In genomic region chr13:12369930-12370329, GRCm38 (mm10) we compare ENCODE assay signal across 15 mouse cellular contexts. TPM values are rescaled to one million over a fixed set of nuclear protein-coding genes. Genes with fewer than 3 reads are reported as not detected.
DNase-seq lines count a peak whose midpoint lies in the region; ATAC-seq lines count a peak whose summit lies in the region.
"Had no signal": no experiment of that assay in that cellular context is flagged by ENCODE, and none has a peak within 500 bp of the region (broad histone marks: within the 10 kb centered on the region; RNA-seq: fewer than 3 reads in every experiment).

No protein-coding gene starts in this region.

- H3K4me2 ChIP-seq in neural tube, embryonic 15.5 days = no peak overlapping the region
- peak overlapping the region; percentile 66 for H3K4me2 ChIP-seq in heart, embryonic 16.5 days (ENCODE audit: low read depth, low read length)
- H3K4me2 ChIP-seq: intestine, embryonic 15.5 days; neural tube, embryonic 12.5 days had no signal

- no peak overlapping the region for H3K9ac ChIP-seq in neural tube, embryonic 15.5 days (replicated peaks)
- H3K9ac ChIP-seq in heart, embryonic 16.5 days (ENCODE audit: low read length) = peak overlapping the region; percentile 73
- H3K9ac ChIP-seq: intestine, embryonic 15.5 days; liver, embryonic 14.5 days; neural tube, embryonic 12.5 days had no signal

- peak; percentile 45; the same call in 1 of the 2 replicates for ATAC-seq in neural tube, embryonic 15.5 days (ENCODE audit: low FRiP score)
- peak; percentile 91 for ATAC-seq in heart, embryonic 16.5 days (replicated peaks; ENCODE audit: extremely low read depth, insufficient read depth, low FRiP score)
- ATAC-seq: intestine, embryonic 15.5 days had no signal

- no peaks in the 10 kb centered on the region for H3K36me3 ChIP-seq in neural tube, embryonic 15.5 days
- no peaks in the 10 kb centered on the region for H3K36me3 ChIP-seq in heart, embryonic 16.5 days (ENCODE audit: control insufficient read depth, insufficient read depth)
- H3K36me3 ChIP-seq: intestine, embryonic 15.5 days; neural tube, embryonic 12.5 days had no signal

- H3K4me1 ChIP-seq in neural tube, embryonic 15.5 days = peaks cover 4% of the 10 kb centered on the region; the same call in 1 of the 2 replicates
- peaks cover 14% of the 10 kb centered on the region for H3K4me1 ChIP-seq in heart, embryonic 16.5 days (ENCODE audit: control insufficient read depth, insufficient read depth, low read length)
- H3K4me1 ChIP-seq: intestine, embryonic 15.5 days; neural tube, embryonic 12.5 days had no signal

- H3K27me3 ChIP-seq in neural tube, embryonic 15.5 days (replicated peaks) = no peaks in the 10 kb centered on the region
- H3K27me3 ChIP-seq in heart, embryonic 16.5 days (ENCODE audit: control insufficient read depth, insufficient read depth, low read length) = no peaks in the 10 kb centered on the region
- H3K27me3 ChIP-seq: intestine, embryonic 15.5 days; neural tube, embryonic 12.5 days had no signal

- no peaks in the 10 kb centered on the region for H3K9me3 ChIP-seq in neural tube, embryonic 15.5 days (replicated peaks)
- peaks cover 4% of the 10 kb centered on the region; the same call in 1 of the 2 replicates for H3K9me3 ChIP-seq in heart, embryonic 16.5 days (replicated peaks; ENCODE audit: control insufficient read depth, low read length)
- H3K9me3 ChIP-seq: intestine, embryonic 15.5 days; neural tube, embryonic 12.5 days had no signal

- H3K4me3 ChIP-seq in neural tube, embryonic 15.5 days (replicated peaks) = no peak overlapping the region
- peak overlapping the region; percentile 37 for H3K4me3 ChIP-seq in heart, embryonic 16.5 days (ENCODE audit: low read length)
- H3K4me3 ChIP-seq: intestine, embryonic 15.5 days; neural tube, embryonic 12.5 days had no signal

- WGBS in neural tube, embryonic 15.5 days = 84% methylated on average over 11 of the region's 11 CpGs
- 35% methylated on average over 11 of the region's 11 CpGs for WGBS in heart, embryonic 16.5 days

- no peak overlapping the region for H3K27ac ChIP-seq in neural tube, embryonic 15.5 days (replicated peaks)
- H3K27ac ChIP-seq in heart, embryonic 16.5 days (ENCODE audit: low read length) = peak overlapping the region; percentile 98
- H3K27ac ChIP-seq: intestine, embryonic 15.5 days; liver, embryonic 14.5 days; neural tube, embryonic 12.5 days had no signal

- DNase-seq in neural tube, embryonic 10.5 days (ENCODE audit: extremely low spot score, low spot score) = no peak
- DNase-seq in heart, adult 11 months = peak; percentile 99
- peak; percentile 86 for DNase-seq in skeletal muscle tissue, adult 2 months (ENCODE audit: low read depth, low spot score)
- no peak for DNase-seq in spleen, postnatal 4 days (ENCODE audit: low spot score in 2 of 2)
- no peak for DNase-seq in layer of hippocampus, postnatal 25 days (ENCODE audit: extremely low spot score in 1 of 2, low spot score in 1 of 2)
- DNase-seq in embryo, embryonic 10 days (ENCODE audit: low spot score) = no peak
- DNase-seq: adrenal gland, adult 8-10 months; right cerebral cortex, adult 18-20 months; thymus, adult 18-20 months had no signal

RNA-seq across cellular contexts. Expression of gene Heatr1, which starts 24.9 kb away (rescaled TPM):
- 9.8 and 12.9 TPM in 2 replicates for polyA plus RNA-seq in neural tube, embryonic 15.5 days (2015; fragmentation: Nextera tagmentation; extraction: Ambion mirVana)
- 8.4 and 8.6 TPM in 2 replicates for polyA plus RNA-seq in heart, embryonic 16.5 days (2015; fragmentation: Nextera tagmentation; extraction: Ambion mirVana)
- 10 to 100 TPM; 26.5 to 31.4 TPM for total RNA-seq in layer of hippocampus, postnatal 25 days (2021)

RNA-seq across cellular contexts. Expression of gene Actn2, which starts 29.4 kb away (rescaled TPM):
- polyA plus RNA-seq in neural tube, embryonic 15.5 days (2015; fragmentation: Nextera tagmentation; extraction: Ambion mirVana) = 13.5 and 22.6 TPM in 2 replicates
- 1,874 and 1,903 TPM in 2 replicates for polyA plus RNA-seq in heart, embryonic 16.5 days (2015; fragmentation: Nextera tagmentation; extraction: Ambion mirVana)
- total RNA-seq in layer of hippocampus, postnatal 25 days (2021) = 10 to 100 TPM; 16.9 to 17.6 TPM
- total RNA-seq: common myeloid progenitor, adult 5-6 weeks had no signal

Comparison
In these comparisons a context has a peak if more than half of its experiments do, and no peak if none do; other contexts are left out.
1. DNase-seq: peak in heart, adult 11 months (single experiment) and skeletal muscle tissue, adult 2 months (single experiment); none in neural tube, embryonic 10.5 days (single experiment), spleen, postnatal 4 days (0 of 2), layer of hippocampus, postnatal 25 days (0 of 2) and embryo, embryonic 10 days (single experiment).
2. RNA of gene Actn2, which starts 29.4 kb away (polyA plus RNA-seq): 1,874 to 1,903 TPM in heart, embryonic 16.5 days; 13.5 to 22.6 TPM in neural tube, embryonic 15.5 days; every median in the first group is over 10 times any median in the second.